Mouse (Mus musculus) lung, adult 10 weeks (tissue): ENCODE data around the gene Btbd35f2. TPM values are rescaled to one million over a fixed set of nuclear protein-coding genes. Genes with fewer than 3 reads are reported as not detected.

Source experiments
- polyA plus RNA-seq: library from polyadenylated mRNA; stranded (reverse); fragments of 350-450 nt; fragmentation: Illumina TruSeq; extraction: RNeasy Lipid Tissue Mini Kit (QIAGEN cat#74804); gene quantifications from one replicate; pipeline ENCODE4 v1.2.3, GENCODE M21; 2014; ENCODE audit warnings: low read depth, low replicate concordance; ENCODE audit not compliant: insufficient read depth

Gene Btbd35f2
- not detected for polyA plus RNA-seq

DNA sequence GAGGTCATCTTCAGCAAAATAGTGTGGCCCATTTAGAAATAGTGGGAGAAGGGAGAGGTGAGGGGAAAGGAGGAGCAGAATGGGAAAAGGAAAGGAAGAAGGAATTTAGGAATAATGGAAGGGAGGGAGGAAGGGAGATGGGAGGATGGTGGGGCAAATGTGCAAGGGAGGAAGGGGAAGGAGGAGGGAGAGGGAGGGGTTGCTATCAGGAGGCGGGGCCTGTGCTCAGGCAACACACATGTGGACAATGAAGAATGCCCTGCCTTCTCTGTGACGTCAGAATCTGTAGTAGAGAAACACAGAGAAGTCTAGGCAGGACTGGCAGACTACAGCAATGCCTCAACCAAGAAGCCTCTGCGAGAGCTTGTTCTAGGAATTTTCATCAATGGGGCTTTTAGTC is at the start of gene Btbd35f2:
TSS of gene Btbd35f2 (plus strand) at position 301 of the 400 bp plus-strand sequence.

Other genes starting within 250 kb of the Btbd35f2 start
- not detected for gene Btbd35f22, start 230.6 kb upstream of the Btbd35f2 start, polyA plus RNA-seq